Mouse (Mus musculus): ENCODE measurements around the gene Ctbs.
A peak's percentile ranks its signal among the peaks of the same experiment; 100 is the strongest.

Gene Ctbs

GRCm38 (mm10) chr3:146433681-146434350 lies 15.8 kb upstream of the Ctbs start:
- no peak for DNase-seq

DNA sequence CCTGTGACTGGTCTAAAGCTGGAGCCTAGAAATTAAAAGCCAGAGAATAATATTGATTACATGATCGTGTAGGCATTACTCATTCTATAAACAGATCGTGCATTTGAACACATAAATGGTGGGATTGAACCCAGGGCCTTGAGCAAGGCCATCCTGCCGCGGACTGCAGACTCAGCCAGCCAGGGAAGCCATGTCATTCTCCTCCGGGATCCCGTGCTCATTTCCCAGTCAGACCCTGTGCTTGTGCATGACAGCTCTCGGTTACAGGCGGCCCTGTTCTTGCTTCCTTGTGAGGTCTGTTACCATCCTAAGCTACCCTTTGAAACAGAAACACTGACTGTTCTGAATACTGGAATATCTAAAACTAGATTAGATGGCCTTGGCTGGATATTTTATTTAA lies 14.9 kb upstream of the Ctbs start:
- no peak for DNase-seq

DNA sequence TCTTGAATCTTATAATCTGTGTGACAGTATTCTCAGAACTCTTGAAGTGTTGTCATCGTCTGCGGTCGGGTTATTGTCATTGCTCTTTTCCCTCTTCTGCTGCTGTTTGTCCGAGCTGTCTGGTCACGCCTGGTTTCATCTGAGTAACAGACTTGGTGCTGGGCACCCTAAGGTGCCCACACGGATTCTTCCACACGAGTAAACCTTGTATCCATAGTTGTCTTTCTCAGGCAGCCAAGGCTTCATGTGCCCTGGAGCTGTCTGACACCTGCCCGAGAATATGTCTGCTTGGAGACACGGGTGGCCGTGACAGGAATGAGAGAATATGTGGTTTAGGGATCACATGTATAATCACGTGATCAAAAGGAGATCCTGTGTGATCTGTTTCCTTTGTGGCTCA lies 14.1 kb upstream of the Ctbs start:
- no peak for DNase-seq

GRCm38 (mm10) chr3:146436114-146436513 lies 13.5 kb upstream of the Ctbs start:
- DNase-seq, result no peak

GRCm38 (mm10) chr3:146440011-146440410 lies 9.6 kb upstream of the Ctbs start:
- no peak for DNase-seq

DNA sequence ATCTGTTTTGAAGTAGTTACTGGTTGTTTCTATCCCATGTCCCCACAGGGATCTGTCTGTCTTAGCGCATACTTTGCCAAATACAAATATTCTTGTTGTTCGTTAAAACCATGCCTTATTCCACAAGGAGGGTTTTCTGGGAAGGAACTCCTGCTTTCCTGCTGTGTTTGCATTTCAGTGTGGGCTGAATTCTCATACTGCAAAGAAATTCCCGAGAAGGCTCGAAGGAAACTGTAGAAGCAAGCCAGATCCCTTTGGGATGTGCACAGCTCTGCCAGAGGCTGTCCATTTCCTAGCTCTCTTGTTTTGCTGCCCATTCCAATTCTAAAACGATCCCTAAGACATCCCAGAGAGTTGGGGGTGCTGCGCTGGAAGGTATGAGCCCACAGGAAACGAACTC lies 9.2 kb upstream of the Ctbs start:
- no peak for DNase-seq

DNA sequence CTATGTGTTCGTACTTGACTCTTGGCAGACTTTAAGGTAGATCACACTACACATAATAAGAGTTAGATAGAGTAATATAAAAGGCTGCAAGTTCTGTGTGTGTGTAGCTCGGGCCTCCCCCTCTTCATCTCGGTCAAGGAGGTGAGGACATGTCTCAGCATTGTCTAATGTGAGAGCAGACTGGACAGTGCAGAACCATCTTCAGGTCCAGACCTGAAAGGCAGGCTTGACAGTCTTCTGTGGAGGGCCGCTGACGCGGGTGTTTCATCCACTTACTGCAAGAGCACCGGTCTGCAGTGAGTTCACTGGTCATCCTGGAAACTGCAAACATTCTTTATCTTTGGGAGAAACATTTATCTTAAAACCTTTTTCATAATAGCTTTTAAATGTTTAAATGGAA lies 7.1 kb upstream of the Ctbs start:
- no peak for DNase-seq

GRCm38 (mm10) chr3:146442936-146443335 lies 6.7 kb upstream of the Ctbs start:
- DNase-seq, result peak; percentile 48

DNA sequence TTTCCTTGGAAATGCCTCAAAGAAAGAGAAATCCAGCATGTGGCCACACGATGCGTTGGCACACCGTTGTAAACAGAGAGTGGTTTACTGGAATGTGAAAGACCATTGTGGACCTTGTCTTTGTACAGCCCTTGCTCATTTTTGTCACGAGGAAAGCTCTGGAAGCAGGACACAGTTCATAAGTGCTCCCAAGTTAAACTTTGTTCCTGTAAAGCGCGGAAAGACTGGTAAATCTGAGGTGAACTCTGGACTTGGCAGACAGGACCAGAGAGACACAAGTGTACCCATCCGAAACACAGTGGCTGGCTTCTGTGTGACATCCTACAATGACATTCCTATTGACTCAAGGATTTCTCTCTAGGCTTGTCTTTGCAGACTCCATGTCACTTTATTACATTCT lies 6.2 kb upstream of the Ctbs start:
- DNase-seq, result peak; percentile 31

GRCm38 (mm10) chr3:146444880-146445279 lies 4.7 kb upstream of the Ctbs start:
- no peak for DNase-seq

DNA sequence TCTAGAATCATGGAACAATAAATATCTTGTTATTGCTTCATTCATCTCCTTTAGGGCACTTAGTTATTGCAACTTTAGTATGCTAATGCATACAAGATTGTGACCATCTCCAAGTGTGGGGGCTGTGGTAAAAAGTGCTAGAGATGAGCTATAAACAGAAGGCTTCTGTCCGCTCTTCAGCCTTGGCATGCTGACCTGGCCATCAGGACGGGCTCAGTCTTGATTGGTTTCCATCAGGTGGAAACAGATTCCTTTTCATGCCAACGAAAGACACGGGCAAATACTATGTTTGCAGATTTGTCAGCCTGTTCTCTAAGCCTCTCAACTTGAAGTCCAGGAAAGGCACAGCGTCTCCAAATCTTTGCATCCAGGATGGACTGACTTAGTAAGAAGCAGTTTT lies 2.4 kb upstream of the Ctbs start:
- no peak for DNase-seq

DNA sequence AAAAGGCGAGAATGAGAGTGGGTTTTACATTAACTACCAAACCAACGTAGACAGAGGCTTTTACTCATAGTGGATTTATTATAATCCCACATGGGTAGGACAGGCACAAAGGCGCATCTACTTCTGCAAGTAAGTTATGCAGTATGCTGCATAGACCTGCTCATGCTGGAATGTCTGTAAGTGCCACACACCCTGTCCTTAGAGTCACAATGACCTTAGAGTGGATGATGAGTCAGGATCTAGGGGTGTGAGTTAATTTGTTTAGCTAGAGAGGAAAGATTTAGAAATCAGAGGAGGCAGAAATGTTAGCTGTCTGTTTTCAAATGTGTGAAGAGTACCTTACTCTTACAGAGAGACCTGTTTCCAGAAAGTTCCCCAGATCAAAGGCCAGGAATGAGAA lies 2.0 kb upstream of the Ctbs start:
- DNase-seq, result no peak

DNA sequence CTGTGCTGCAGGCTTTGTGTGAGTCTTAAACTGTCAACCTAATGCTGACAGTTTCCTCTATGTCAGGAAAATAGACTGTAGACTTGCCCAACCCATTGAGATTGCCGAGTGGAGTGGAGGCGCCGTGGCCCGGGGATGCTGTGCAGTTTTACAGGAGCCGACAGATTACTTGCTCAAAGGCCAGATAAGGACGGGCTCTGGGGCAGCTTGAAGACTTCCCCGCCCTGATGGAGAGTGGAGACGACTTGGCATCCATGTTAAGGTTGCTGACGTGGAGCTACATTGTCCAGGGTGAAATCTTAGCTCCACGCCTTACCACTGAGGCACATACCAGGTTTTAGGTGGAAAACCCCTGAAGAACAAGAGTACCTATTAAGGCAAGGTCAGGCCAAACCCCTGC lies 1.2 kb upstream of the Ctbs start:
- no peak for DNase-seq

GRCm38 (mm10) chr3:146448969-146449368 lies 626 bp upstream of the Ctbs start:
- DNase-seq, result peak; percentile 40

GRCm38 (mm10) chr3:146450371-146450841 lies 811 bp downstream of the Ctbs start:
- DNase-seq, result peak; percentile 98

GRCm38 (mm10) chr3:146451375-146451774 lies 1.8 kb downstream of the Ctbs start:
- no peak for DNase-seq

- DNase-seq, result no peak
Measured at GRCm38 (mm10) chr3:146462939-146463338, 13.3 kb downstream of the Ctbs start.

DNA sequence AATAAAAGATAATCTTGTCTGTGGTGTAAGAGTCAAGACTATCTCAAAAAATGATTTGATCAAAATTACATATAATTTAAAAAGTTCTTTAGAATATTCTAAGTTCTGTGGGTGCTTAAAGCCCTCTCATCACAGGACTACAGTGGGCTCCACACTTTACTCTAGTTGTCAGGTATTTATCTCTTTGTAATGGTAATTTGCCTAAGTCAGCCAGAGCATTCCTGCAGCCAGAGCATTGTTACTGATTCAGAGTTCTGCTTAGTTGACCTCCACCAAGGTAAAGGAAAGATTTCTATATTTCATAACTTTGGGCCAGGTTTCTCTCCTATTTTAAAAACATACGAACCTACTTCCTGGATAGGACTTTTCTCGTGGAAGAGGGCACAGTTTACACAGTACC lies 19.6 kb downstream of the Ctbs start:
- no peak for DNase-seq

- no peak for DNase-seq
Measured at GRCm38 (mm10) chr3:146472657-146473056, 23.1 kb downstream of the Ctbs start.

DNA sequence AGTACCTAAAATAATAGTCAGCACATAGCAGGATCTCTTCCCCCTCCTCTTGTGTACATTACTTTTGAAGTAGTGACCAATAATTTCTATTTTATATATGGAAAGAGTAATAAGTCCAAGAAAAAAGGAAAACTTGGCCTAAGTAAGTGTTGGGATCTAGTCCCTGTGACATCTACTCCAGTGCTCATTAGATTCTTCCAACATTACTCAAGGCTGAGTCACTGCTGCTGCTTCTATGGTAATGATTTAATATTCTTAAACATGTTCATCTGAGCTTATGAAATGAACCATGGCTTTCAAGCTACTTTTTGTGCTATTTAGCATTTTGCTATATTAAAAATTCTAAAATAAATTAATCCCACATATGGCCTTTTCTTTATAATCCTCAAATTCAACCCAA lies 24.1 kb downstream of the Ctbs start:
- no peak for DNase-seq

DNA sequence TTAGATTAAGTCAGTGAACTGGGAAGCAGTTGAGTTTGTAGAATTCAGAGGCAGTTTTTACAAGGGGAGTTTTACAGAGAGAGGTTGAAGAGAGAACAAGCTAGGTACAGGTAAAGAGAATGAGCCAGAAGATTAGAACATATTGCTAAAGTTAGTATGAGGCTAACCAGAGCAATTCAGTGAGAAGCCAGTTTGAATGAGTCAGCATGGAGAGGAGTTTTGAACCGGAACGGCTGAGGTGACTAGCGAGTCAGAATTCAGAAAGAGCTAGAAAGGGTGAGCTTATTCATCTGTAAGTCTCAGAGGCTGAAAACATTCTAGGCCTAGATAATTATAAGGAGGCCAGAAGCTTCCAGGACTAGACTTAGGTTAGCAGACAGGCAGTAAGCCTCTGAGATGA lies 24.8 kb downstream of the Ctbs start:
- DNase-seq, result no peak

DNA sequence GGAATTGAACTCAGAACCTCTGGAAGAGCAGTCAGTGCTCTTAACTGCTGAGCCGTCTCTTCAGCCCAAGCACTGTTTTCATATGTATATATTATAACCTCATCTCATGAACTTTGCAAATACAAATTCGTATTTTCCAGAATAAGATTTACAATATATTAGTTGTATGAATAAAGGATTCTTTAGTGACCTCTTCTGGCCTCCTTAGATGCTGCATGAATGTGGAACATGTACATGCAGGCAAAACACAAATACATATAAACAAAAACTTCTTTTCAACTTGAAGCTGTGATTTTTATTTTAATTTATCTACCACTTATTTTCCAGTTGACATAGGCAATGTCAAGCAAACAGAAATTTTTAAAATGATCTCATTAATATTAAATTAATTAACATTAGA lies 32.4 kb downstream of the Ctbs start:
- no peak for DNase-seq

GRCm38 (mm10) chr3:146486464-146486863 lies 36.9 kb downstream of the Ctbs start:
- no peak for DNase-seq

- no peak for DNase-seq
Measured at GRCm38 (mm10) chr3:146494941-146495340, 45.3 kb downstream of the Ctbs start.

DNA sequence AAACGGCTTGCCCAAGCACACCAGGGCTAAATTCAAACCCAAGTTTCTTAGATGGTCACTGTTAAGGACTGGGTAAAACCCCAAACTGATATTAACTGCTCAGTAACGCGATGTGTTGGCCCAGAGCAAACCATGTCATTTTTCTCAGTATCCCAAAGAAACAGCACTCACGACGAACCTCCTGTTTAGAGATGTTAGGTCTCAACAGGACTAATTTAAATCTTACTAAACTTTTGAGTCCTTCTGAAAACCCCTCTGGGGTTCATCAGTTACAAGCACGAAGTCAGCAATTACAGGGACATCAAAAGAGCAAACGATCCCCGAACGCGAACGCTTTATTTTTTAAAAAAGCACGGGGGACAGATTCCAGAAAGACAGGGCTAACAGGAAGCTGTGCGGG lies 49.4 kb downstream of the Ctbs start:
- no peak for DNase-seq
